Mouse (Mus musculus) limb, embryonic 10.5 days (tissue): ENCODE data around the gene Ptpn23. TPM values are rescaled to one million over a fixed set of nuclear protein-coding genes. Genes with fewer than 3 reads are reported as not detected.
"Not testable (repeated sequence)": the region's sequence is repeated elsewhere in the genome, so short reads cannot be mapped to it uniquely, and the experiment has no call there.

Experiments used
- DNase-seq: peaks from one replicate; pipeline ENCODE4 v3.0.0-alpha.2; 2017; ENCODE audit warnings: low spot score
- H3K27ac ChIP-seq: fragments of 300-500 bp; sonication (generic); 2 replicates; pipeline ENCODE4 v1.5.1; 2016; ENCODE audit warnings: mild to moderate bottlenecking
- H3K27me3 ChIP-seq: fragments of 300-500 bp; sonication (generic); 2 replicates; pipeline ENCODE4 v1.6.1; 2016; ENCODE audit warnings: low read depth, mild to moderate bottlenecking; ENCODE audit not compliant: poor library complexity, severe bottlenecking
- H3K36me3 ChIP-seq: fragments of 300-500 bp; sonication (generic); 2 replicates; pipeline ENCODE4 v1.6.1; 2016; ENCODE audit warnings: mild to moderate bottlenecking, moderate library complexity
- H3K4me1 ChIP-seq: fragments of 300-500 bp; sonication (generic); 2 replicates; pipeline ENCODE4 v1.6.1; 2016
- H3K4me3 ChIP-seq: fragments of 300-500 bp; sonication (generic); 2 replicates; pipeline ENCODE4 v1.5.1; 2016; ENCODE audit warnings: mild to moderate bottlenecking, moderate library complexity
- H3K9me3 ChIP-seq: fragments of 300-500 bp; sonication (generic); replicated peaks from 2 replicates; pipeline ENCODE4 v1.6.1; 2016; ENCODE audit warnings: mild to moderate bottlenecking
- WGBS: fragments of 180-500 bp; shearing (Covaris S2); methylation state at CpG from one replicate; pipeline ENCODE4 v1.1.7; 2016; 5-methylcytosine and 5-hydroxymethylcytosine counted together
- polyA plus RNA-seq: library from polyadenylated mRNA; unstranded; fragments of >200 nt; fragmentation: Nextera tagmentation; extraction: Ambion mirVana; gene quantifications from 2 replicates; pipeline ENCODE4 v1.2.1, GENCODE M21; 2016

Gene Ptpn23
- polyA plus RNA-seq, 1 experiment from 2014 or later: 18.0 TPM

- H3K4me3 ChIP-seq: no peak overlapping the region
- H3K27ac ChIP-seq: no peak overlapping the region
- peaks cover 19% of the 10 kb centered on the region for H3K4me1 ChIP-seq
- H3K36me3 ChIP-seq: no peaks in the 10 kb centered on the region
- peak; percentile 87 for DNase-seq
- no peaks in the 10 kb centered on the region for H3K9me3 ChIP-seq
- H3K27me3 ChIP-seq: no peaks in the 10 kb centered on the region
- WGBS: 41% methylated on average over 6 of the region's 6 CpGs
These were observed 3.2 kb upstream of the Ptpn23 start for GRCm38 (mm10) chr9:110410908-110411887.

GRCm38 (mm10) chr9:110407311-110408098, 508 bp downstream of the Ptpn23 start:
- Histone ChIP-seq H3K4me3 (peak overlapping the region; percentile 93), H3K9me3 (no peaks in the 10 kb centered on the region), H3K27ac (peak overlapping the region; percentile 88), H3K36me3 (peaks cover 23% of the 10 kb centered on the region), H3K4me1 (peaks cover 19% of the 10 kb centered on the region), H3K27me3 (no peaks in the 10 kb centered on the region)
- DNase-seq: no peak
- 3% methylated on average over 41 of the region's 41 CpGs for WGBS

- WGBS: 90% methylated on average over 4 of the region's 4 CpGs
- H3K27me3 ChIP-seq, DNase-seq, H3K4me3 ChIP-seq, H3K9me3 ChIP-seq, H3K27ac ChIP-seq: not testable (repeated sequence)
- Histone ChIP-seq H3K4me1 (peaks cover 11% of the 10 kb centered on the region), H3K36me3 (peaks cover 50% of the 10 kb centered on the region)
These were observed 4.8 kb downstream of the Ptpn23 start for GRCm38 (mm10) chr9:110403240-110403639.

- Histone ChIP-seq H3K27ac (no peak overlapping the region), H3K36me3 (peaks cover 55% of the 10 kb centered on the region), H3K4me3 (no peak overlapping the region), H3K27me3 (no peaks in the 10 kb centered on the region), H3K4me1 (peaks cover 11% of the 10 kb centered on the region), H3K9me3 (no peaks in the 10 kb centered on the region)
- 96% methylated on average over 2 of the region's 2 CpGs for WGBS
- no peak for DNase-seq
These were observed 5.3 kb downstream of the Ptpn23 start for GRCm38 (mm10) chr9:110402731-110403130.

- DNase-seq: no peak
- H3K36me3 ChIP-seq: peaks cover 68% of the 10 kb centered on the region
- no peaks in the 10 kb centered on the region for H3K9me3 ChIP-seq
These were observed 7.4 kb downstream of the Ptpn23 start for GRCm38 (mm10) chr9:110400650-110401049.

GRCm38 (mm10) chr9:110393295-110393694, 14.7 kb downstream of the Ptpn23 start:
- H3K27me3 ChIP-seq: no peaks in the 10 kb centered on the region
- DNase-seq: no peak
- no peak overlapping the region for H3K4me3 ChIP-seq
- peaks cover 93% of the 10 kb centered on the region for H3K36me3 ChIP-seq
- 95% methylated on average over 4 of the region's 4 CpGs for WGBS
- no peaks in the 10 kb centered on the region for H3K4me1 ChIP-seq
- H3K9me3 ChIP-seq: no peaks in the 10 kb centered on the region
- H3K27ac ChIP-seq: no peak overlapping the region

More at GRCm38 (mm10) chr9:110400650-110401049, 7.4 kb downstream of the Ptpn23 start:
- Histone ChIP-seq H3K27ac (no peak overlapping the region), H3K27me3 (no peaks in the 10 kb centered on the region), H3K4me3 (no peak overlapping the region), H3K4me1 (no peaks in the 10 kb centered on the region)
- 86% methylated on average over 5 of the region's 5 CpGs for WGBS

- Histone ChIP-seq H3K36me3 (peaks cover 97% of the 10 kb centered on the region), H3K4me3 (no peak overlapping the region), H3K27ac (no peak overlapping the region), H3K27me3 (no peaks in the 10 kb centered on the region), H3K9me3 (no peaks in the 10 kb centered on the region), H3K4me1 (no peaks in the 10 kb centered on the region)
- DNase-seq: no peak
- 94% methylated on average over 3 of the region's 3 CpGs for WGBS
These were observed 17.2 kb downstream of the Ptpn23 start for GRCm38 (mm10) chr9:110390843-110391242.

GRCm38 (mm10) chr9:110388011-110388410, 20.0 kb downstream of the Ptpn23 start:
- no peak for DNase-seq
- Histone ChIP-seq H3K36me3 (peaks cover 100% of the 10 kb centered on the region), H3K9me3 (no peaks in the 10 kb centered on the region), H3K4me1 (no peaks in the 10 kb centered on the region), H3K4me3 (no peak overlapping the region), H3K27me3 (no peaks in the 10 kb centered on the region), H3K27ac (no peak overlapping the region)
- 90% methylated on average over 7 of the region's 7 CpGs for WGBS

- no peak for DNase-seq
- Histone ChIP-seq H3K27ac (no peak overlapping the region), H3K9me3 (no peaks in the 10 kb centered on the region), H3K4me1 (peaks cover 11% of the 10 kb centered on the region), H3K27me3 (no peaks in the 10 kb centered on the region), H3K4me3 (no peak overlapping the region), H3K36me3 (peaks cover 97% of the 10 kb centered on the region)
- WGBS: 91% methylated on average over 7 of the region's 7 CpGs
These were observed 23.6 kb downstream of the Ptpn23 start for GRCm38 (mm10) chr9:110384369-110384929.

- Histone ChIP-seq H3K4me3 (no peak overlapping the region), H3K36me3 (peaks cover 96% of the 10 kb centered on the region), H3K27me3 (no peaks in the 10 kb centered on the region), H3K4me1 (peaks cover 11% of the 10 kb centered on the region), H3K27ac (peak overlapping the region; percentile 46), H3K9me3 (no peaks in the 10 kb centered on the region)
- no peak for DNase-seq
- WGBS: 82% methylated on average over 12 of the region's 12 CpGs
These were observed 26.7 kb downstream of the Ptpn23 start for GRCm38 (mm10) chr9:110381292-110381691.

GRCm38 (mm10) chr9:110380662-110381061, 27.4 kb downstream of the Ptpn23 start:
- WGBS: 36% methylated on average over 21 of the region's 21 CpGs
- H3K4me3 ChIP-seq: peak overlapping the region; percentile 19
- H3K4me1 ChIP-seq: peaks cover 11% of the 10 kb centered on the region
- peaks cover 96% of the 10 kb centered on the region for H3K36me3 ChIP-seq
- no peak for DNase-seq
- H3K27me3 ChIP-seq: no peaks in the 10 kb centered on the region
- no peaks in the 10 kb centered on the region for H3K9me3 ChIP-seq
- H3K27ac ChIP-seq: peak overlapping the region; percentile 46

GRCm38 (mm10) chr9:110379361-110379760, 28.7 kb downstream of the Ptpn23 start:
- WGBS: 95% methylated on average over 8 of the region's 8 CpGs
- Histone ChIP-seq H3K36me3 (peaks cover 93% of the 10 kb centered on the region), H3K9me3 (no peaks in the 10 kb centered on the region), H3K27me3 (no peaks in the 10 kb centered on the region), H3K4me1 (peaks cover 11% of the 10 kb centered on the region), H3K27ac (no peak overlapping the region), H3K4me3 (no peak overlapping the region)
- no peak for DNase-seq
